Mouse (Mus musculus) thymus, postnatal 0 days (tissue): ENCODE measurements at regions not wholly inside any gene's neighbourhood (a gene's known extent, or its start where the extent isn't known, plus 50 kb on each side); places are given as distances from the start of the nearest gene placed in this dataset.

Source experiments
- DNase-seq: peaks from one replicate; pipeline ENCODE4 v3.0.0-alpha.2; 2015; ENCODE audit warnings: low spot score

DNA sequence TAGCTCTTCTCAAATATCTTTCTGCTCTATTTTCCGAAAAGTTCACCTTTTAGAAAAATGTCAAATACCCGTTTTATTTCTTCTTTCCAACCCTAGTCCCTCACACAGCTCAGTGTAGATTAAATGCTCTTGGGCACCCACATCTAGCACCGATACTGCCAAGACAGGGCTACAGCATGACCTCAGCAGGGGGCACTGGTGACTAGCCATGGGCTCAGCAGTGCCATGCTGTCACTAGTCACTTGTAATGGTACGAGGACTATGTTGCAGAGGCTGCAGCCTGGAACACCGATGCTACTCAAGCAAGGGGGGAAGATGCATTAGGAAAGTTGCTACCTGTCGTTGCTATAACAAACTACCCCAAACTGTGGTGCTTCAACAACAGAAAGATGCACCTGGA, 180.7 kb downstream of the Irs2 start:
- peak; percentile 22 for DNase-seq

DNA sequence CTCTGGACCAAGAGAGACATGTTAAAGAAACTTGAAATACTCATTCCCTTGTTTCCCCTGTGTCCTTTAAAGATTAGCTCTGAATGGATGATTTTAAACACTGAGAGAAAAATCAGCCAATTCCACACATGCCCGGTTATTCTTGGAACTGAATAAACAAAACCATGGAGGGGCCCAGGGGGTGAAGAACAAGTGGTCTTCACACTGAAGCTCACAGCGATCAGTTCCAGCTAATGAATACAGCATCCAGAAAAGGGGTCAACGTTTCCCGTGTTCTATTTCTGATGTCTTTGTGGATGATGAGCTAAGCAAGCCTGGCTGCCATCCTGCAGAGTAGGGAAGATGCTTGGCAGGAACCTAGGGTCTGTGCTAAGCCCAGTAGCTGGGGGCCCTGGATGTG, 182.3 kb downstream of the Irs2 start:
- DNase-seq, result no peak

- no peak for DNase-seq
These were observed 182.9 kb downstream of the Irs2 start for GRCm38 (mm10) chr8:10825192-10825926.

GRCm38 (mm10) chr8:10821901-10822300, 186.4 kb downstream of the Irs2 start:
- no peak for DNase-seq

DNA sequence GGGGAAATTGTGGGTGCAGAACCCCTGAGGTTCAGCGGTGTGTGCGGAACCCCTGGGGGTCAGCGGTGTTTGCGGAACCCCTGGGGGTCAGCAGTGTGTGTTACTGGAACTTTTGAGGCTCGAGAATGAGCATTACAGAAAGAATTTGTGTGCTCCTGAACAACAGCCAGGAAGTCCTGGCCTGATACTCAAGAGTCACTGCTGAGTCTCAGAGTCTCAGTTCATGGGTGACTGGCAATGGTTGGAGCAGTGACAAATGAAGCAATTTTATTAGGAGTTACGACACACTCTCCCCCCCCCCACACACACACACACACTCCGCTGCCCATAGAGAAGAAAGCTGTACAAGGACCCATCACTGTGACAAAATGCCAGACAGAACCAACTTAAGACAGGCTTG, 193.8 kb downstream of the Irs2 start:
- DNase-seq, result no peak

GRCm38 (mm10) chr8:10812060-10812670, 196.1 kb downstream of the Irs2 start:
- DNase-seq, result no peak

- DNase-seq, result no peak
These were observed 201.2 kb downstream of the Irs2 start for GRCm38 (mm10) chr8:10807040-10807439.

- no peak for DNase-seq
These were observed 202.7 kb downstream of the Irs2 start for GRCm38 (mm10) chr8:10805405-10806151.

GRCm38 (mm10) chr8:10804974-10805373, 203.3 kb downstream of the Irs2 start:
- no peak for DNase-seq

DNA sequence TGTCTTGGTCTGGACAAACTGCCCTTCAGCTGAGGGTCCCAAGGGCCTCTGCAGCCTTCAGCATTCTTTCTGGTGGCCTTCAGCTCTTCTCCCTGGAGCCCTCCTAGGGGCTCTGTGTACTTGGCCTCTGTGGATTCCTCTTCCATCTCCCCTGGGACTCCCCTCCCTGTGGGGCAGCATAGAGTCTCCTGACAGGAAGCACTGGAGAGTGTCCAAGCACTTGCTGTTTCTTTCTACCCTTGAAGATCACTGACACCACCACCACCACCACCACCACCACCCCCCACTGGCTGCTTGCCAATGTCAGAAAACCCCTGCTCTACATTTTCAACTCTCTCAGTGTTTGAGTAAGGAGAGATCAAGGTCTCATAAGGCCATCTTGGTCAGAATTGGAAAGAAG, 206.3 kb downstream of the Irs2 start:
- no peak for DNase-seq

DNA sequence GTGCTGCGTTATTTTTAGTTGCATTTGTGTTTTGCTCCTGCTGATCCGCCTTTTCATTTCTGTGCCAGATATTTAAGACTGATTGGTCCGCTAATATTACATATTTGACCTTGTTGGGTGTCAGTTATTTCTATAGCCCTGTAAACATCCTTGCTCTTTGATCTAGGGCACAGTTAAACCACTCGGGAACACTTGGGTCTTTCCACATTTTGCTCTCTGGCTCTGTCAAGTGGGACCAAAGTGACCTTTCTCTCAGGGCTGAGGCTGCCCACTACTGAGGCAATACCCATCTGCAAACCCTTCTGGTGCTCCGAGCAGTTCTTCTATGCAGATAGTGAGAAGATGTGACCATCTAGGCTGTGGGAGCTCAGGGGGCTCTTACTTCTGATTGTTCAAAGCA, 206.7 kb downstream of the Irs2 start:
- no peak for DNase-seq

GRCm38 (mm10) chr8:10798444-10798843, 209.8 kb downstream of the Irs2 start:
- no peak for DNase-seq

DNA sequence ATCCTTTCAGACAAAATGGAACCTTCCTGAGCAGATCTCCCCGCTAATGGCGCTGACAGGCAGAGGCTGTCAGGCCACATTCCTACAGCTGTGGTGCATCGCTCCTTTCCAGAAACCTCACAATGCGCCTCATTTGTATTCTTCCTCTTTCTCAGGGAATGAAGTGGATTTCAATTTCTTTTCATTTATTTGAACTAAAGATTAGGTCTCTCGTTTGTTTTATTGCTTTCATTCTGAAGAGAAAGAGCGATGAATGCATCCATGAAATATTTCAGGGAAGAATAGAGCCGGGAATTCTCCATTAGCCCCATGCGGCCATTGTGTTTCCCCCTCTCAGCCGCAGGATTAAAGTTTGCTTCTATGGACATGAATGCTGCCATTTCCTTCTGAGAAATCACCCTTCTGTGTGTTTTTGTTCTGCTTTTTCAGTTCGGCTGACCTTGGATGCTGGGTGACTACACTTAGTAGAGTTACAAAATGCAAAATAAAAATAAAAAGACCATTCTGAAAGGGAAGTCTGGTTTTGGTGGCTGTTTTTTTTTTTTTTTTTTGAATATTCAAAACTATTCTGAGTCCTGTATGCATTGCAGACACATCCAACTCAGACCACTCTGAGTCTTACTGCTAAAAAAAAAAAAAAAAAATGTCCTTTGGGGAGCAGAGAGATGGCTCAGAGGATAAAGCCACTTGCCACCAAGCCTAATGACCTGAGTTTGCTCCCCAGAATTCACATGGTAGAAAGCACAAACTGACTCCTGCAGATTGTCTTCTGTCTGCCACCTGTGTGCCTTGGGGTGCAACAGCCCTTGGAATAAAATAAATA, 213.7 kb downstream of the Irs2 start:
- no peak for DNase-seq

GRCm38 (mm10) chr8:10793670-10794366, 214.4 kb downstream of the Irs2 start:
- no peak for DNase-seq

DNA sequence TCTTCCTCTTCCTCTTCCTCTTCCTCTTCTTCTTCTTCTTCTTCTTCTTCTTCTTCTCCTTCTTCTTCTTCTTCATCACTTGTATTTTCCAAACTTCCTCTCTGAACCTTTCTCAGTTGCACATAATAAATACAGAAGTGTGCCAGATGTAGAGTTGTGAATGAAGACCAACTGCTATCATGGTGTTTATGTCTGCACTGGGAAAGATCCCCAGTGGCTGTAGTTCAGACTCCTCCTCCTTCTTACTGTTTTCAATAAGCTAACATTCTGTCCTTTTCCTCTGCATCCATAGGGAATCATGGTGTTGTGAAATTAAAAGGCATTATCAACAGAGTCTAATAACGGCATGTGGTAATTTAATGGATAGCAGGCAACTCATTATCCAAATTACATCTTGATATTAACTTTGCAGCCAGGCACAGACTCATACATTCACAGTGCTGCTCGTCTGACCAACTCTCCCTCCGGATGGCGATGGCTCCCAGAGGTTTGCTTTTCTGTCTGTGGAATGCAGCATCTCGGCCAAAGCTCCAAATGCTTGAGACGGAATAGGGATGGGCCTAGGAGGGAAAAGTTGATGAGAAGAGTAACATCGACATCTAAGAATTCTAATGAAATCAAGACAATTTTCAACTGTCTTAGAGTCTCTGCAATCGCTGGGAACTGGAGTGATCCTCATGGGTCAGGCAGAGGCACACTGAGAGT, 219.6 kb downstream of the Irs2 start:
- no peak for DNase-seq

DNA sequence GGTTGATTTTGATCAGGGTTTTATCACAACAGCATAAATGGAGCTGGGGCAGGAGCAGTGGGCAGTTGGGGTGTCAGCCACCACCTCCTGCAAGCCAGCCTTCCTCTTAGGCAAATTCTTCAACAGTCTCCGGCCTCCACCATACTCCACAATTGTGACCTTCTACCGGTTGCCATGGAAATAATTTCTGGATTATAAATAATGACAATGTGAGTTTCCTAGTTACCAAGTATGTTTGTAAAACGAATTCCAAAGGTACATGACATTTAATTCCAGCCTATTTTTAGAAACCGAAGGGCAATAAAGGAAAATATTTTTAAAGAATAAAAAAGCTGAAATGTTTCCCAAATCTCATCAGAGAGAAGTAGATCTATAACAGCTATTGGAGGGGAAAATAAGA, 222.5 kb downstream of the Irs2 start:
- no peak for DNase-seq

GRCm38 (mm10) chr8:10785311-10785710, 222.9 kb downstream of the Irs2 start:
- DNase-seq, result no peak

DNA sequence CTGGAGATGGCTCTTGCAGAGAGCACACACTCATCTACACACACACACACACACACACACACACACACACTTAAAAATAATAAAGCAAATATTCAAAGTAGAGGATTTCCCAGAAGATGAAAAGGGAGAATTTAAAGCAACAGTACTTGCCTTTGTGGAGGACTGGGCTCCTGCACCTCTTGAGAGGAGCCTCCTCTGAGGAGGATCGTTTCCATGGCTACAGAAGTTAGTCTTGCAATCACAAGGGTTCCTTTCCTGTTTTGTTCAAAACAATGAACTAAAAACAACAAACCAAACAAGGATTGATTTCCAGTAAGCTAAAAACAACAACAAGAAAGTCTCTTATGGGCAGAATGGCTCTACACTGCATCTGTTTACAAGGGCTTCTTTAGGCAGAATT, 223.8 kb downstream of the Irs2 start:
- DNase-seq, result no peak

GRCm38 (mm10) chr8:10781860-10782259, 226.4 kb downstream of the Irs2 start:
- no peak for DNase-seq

DNA sequence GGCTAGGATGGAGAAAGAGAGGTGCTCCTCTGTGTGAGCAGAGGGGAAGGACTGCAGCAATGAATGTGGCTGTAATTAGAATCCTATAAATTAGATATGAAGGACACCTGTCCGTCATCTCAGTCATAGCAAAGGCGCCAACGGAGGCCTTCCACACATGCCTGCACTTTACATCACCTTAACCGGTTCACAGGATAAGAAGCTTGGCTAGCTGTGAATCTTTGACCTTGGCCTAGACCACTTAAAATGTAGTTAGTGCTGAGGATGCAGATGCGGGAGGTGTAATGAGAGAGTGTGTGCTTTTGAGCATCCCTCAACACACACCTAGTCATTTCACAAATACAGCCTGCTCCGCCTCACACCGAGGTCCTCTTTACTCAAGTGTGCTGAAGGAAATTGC, 228.6 kb downstream of the Irs2 start:
- no peak for DNase-seq
